Comparison of ENCODE assay signal across 9 mouse cellular contexts in genomic region chr5:92498225-92498624, GRCm38 (mm10). TPM values are rescaled to one million over a fixed set of nuclear protein-coding genes. Genes with fewer than 3 reads are reported as not detected.
DNase-seq lines count a peak whose midpoint lies in the region; ATAC-seq and TF ChIP-seq lines count a peak whose summit lies in the region.
"Had no signal": no experiment of that assay in that cellular context is flagged by ENCODE, and none has a peak within 500 bp of the region (broad histone marks: within the 10 kb centered on the region; RNA-seq: fewer than 3 reads in every experiment).

No protein-coding gene starts in this region.

- H3K9ac ChIP-seq in forebrain, embryonic 14.5 days (ENCODE audit: low read length): no peak overlapping the region
- no peak overlapping the region for H3K9ac ChIP-seq in forebrain, embryonic 11.5 days (ENCODE audit: low read length)
- H3K9ac ChIP-seq in liver, adult 2 months (ENCODE audit: low read depth, low read length): peak overlapping the region; percentile 25
- H3K9ac ChIP-seq in embryonic facial prominence, embryonic 11.5 days (replicated peaks; ENCODE audit: low read length): no peak overlapping the region
- H3K9ac ChIP-seq in lung, embryonic 16.5 days (ENCODE audit: low read length): no peak overlapping the region

- no peak for TF ChIP-seq POLR2A in liver, adult 2 months (IDR thresholded peaks at IDR 0.05; ENCODE audit: extremely low read depth, insufficient read depth, low read length)

- H3K4me3 ChIP-seq in forebrain, embryonic 14.5 days (ENCODE audit: low read depth, low read length): no peak overlapping the region
- H3K4me3 ChIP-seq in forebrain, embryonic 11.5 days (ENCODE audit: low read depth, low read length): no peak overlapping the region
- no peak overlapping the region for H3K4me3 ChIP-seq in liver, adult 2 months (ENCODE audit: insufficient read depth, low read depth, low read length)
- H3K4me3 ChIP-seq in embryonic facial prominence, embryonic 11.5 days (ENCODE audit: low read depth, low read length): no peak overlapping the region
- H3K4me3 ChIP-seq in lung, embryonic 16.5 days (ENCODE audit: low read length): no peak overlapping the region

- WGBS in forebrain, embryonic 14.5 days: 85% methylated on average over 3 of the region's 3 CpGs
- 82% methylated on average over 3 of the region's 3 CpGs for WGBS in forebrain, embryonic 11.5 days
- 7% methylated on average over 3 of the region's 3 CpGs for WGBS in liver, adult 2 months
- 66% methylated on average over 3 of the region's 3 CpGs for WGBS in embryonic facial prominence, embryonic 11.5 days
- WGBS in lung, embryonic 16.5 days: 44% methylated on average over 3 of the region's 3 CpGs

- peaks cover 48% of the 10 kb centered on the region for H3K79me2 ChIP-seq in liver, adult 2 months (ENCODE audit: control insufficient read depth, insufficient read depth, low read length)

- peaks cover 20% of the 10 kb centered on the region for H3K4me1 ChIP-seq in forebrain, embryonic 14.5 days (ENCODE audit: control insufficient read depth, insufficient read depth, low read length)
- no peaks in the 10 kb centered on the region for H3K4me1 ChIP-seq in forebrain, embryonic 11.5 days (replicated peaks; ENCODE audit: control insufficient read depth, insufficient read depth, low read length)
- peaks cover 59% of the 10 kb centered on the region for H3K4me1 ChIP-seq in liver, adult 2 months (ENCODE audit: control insufficient read depth, insufficient read depth, low read length)
- H3K4me1 ChIP-seq in embryonic facial prominence, embryonic 11.5 days (ENCODE audit: control insufficient read depth, insufficient read depth, low read length): peaks cover 3% of the 10 kb centered on the region; the same call in 1 of the 2 replicates
- H3K4me1 ChIP-seq in lung, embryonic 16.5 days (replicated peaks; ENCODE audit: control insufficient read depth, insufficient read depth, low read length): peaks cover 52% of the 10 kb centered on the region

- H3K27ac ChIP-seq in forebrain, embryonic 14.5 days (ENCODE audit: low read depth, low read length): 0 out of 2 replicates have a peak overlapping the region, but pooled peaks have one; percentile 39
- H3K27ac ChIP-seq in forebrain, embryonic 11.5 days (ENCODE audit: low read depth, low read length): no peak overlapping the region
- peak overlapping the region; percentile 85 for H3K27ac ChIP-seq in liver, adult 2 months (replicated peaks; ENCODE audit: insufficient read depth, low read depth, low read length)
- H3K27ac ChIP-seq in embryonic facial prominence, embryonic 11.5 days (replicated peaks; ENCODE audit: low read depth, low read length): no peak overlapping the region
- H3K27ac ChIP-seq in lung, embryonic 16.5 days (ENCODE audit: low read length): peak overlapping the region; percentile 47

- H3K36me3 ChIP-seq in forebrain, embryonic 14.5 days (ENCODE audit: control insufficient read depth, insufficient read depth, low read length): 0 out of 2 replicates have a peak, but pooled peaks cover 3% of the 10 kb centered on the region
- no peaks in the 10 kb centered on the region for H3K36me3 ChIP-seq in forebrain, embryonic 11.5 days (ENCODE audit: control insufficient read depth, insufficient read depth, low read length)
- H3K36me3 ChIP-seq in liver, adult 2 months (ENCODE audit: control insufficient read depth, insufficient read depth, low read length): peaks cover 9% of the 10 kb centered on the region
- no peaks in the 10 kb centered on the region for H3K36me3 ChIP-seq in embryonic facial prominence, embryonic 11.5 days (replicated peaks; ENCODE audit: control insufficient read depth, insufficient read depth, low read depth, low read length)
- no peaks in the 10 kb centered on the region for H3K36me3 ChIP-seq in lung, embryonic 16.5 days (ENCODE audit: control insufficient read depth, insufficient read depth, low read length)

- no peak overlapping the region for H3K4me2 ChIP-seq in forebrain, embryonic 14.5 days (ENCODE audit: low read length)
- no peak overlapping the region for H3K4me2 ChIP-seq in forebrain, embryonic 11.5 days (ENCODE audit: low read depth, low read length, severe bottlenecking)
- H3K4me2 ChIP-seq in embryonic facial prominence, embryonic 11.5 days (ENCODE audit: low read depth, low read length): no peak overlapping the region
- no peak overlapping the region for H3K4me2 ChIP-seq in lung, embryonic 16.5 days (ENCODE audit: low read depth, low read length)

- ATAC-seq in forebrain, embryonic 14.5 days: peak; percentile 24; the same call in 1 of the 2 replicates
- ATAC-seq in forebrain, embryonic 11.5 days (replicated peaks; ENCODE audit: low FRiP score): no peak
- 0 out of 2 replicates have a peak, but pooled peaks have one; percentile 35 for ATAC-seq in embryonic facial prominence, embryonic 11.5 days (replicated peaks; ENCODE audit: insufficient number of reproducible peaks, low FRiP score, low TSS enrichment, low read depth)
- peak; percentile 43 for ATAC-seq in lung, embryonic 16.5 days (ENCODE audit: low read depth)

- DNase-seq in forebrain, embryonic 14.5 days (ENCODE audit: low spot score): no peak
- DNase-seq in forebrain, embryonic 11.5 days (ENCODE audit: low spot score): no peak
- peak; percentile 75 for DNase-seq in liver, adult 2 months (ENCODE audit: extremely low read depth, low read depth, low spot score)
- DNase-seq in liver: no peak
- no peak for DNase-seq in embryonic facial prominence, embryonic 11.5 days (ENCODE audit: low spot score)
- no peak for DNase-seq in adrenal gland, postnatal 25 days
- no peak for DNase-seq in cerebellum, adult 11 months
- DNase-seq: kidney, adult 18-20 months had no signal

- no peak for TF ChIP-seq CTCF in liver, adult 2 months (IDR thresholded peaks at IDR 0.05; ENCODE audit: low read depth, low read length)

- no peaks in the 10 kb centered on the region for H3K27me3 ChIP-seq in forebrain, embryonic 14.5 days (replicated peaks; ENCODE audit: control insufficient read depth, insufficient read depth, low read length)
- no peaks in the 10 kb centered on the region for H3K27me3 ChIP-seq in forebrain, embryonic 11.5 days (ENCODE audit: control insufficient read depth, insufficient read depth, low read length)
- H3K27me3 ChIP-seq in liver, adult 2 months (ENCODE audit: control insufficient read depth, insufficient read depth, low read length): no peaks in the 10 kb centered on the region
- H3K27me3 ChIP-seq in embryonic facial prominence, embryonic 11.5 days (ENCODE audit: control insufficient read depth, insufficient read depth, low read length): no peaks in the 10 kb centered on the region
- H3K27me3 ChIP-seq in lung, embryonic 16.5 days (ENCODE audit: control insufficient read depth, insufficient read depth, low read depth, low read length): no peaks in the 10 kb centered on the region

- no peaks in the 10 kb centered on the region for H3K9me3 ChIP-seq in forebrain, embryonic 14.5 days (replicated peaks; ENCODE audit: control insufficient read depth, low read length)
- H3K9me3 ChIP-seq in forebrain, embryonic 11.5 days (ENCODE audit: control insufficient read depth, low read length): no peaks in the 10 kb centered on the region
- H3K9me3 ChIP-seq in embryonic facial prominence, embryonic 11.5 days (replicated peaks; ENCODE audit: control insufficient read depth, low read length): no peaks in the 10 kb centered on the region
- no peaks in the 10 kb centered on the region for H3K9me3 ChIP-seq in lung, embryonic 16.5 days (ENCODE audit: control insufficient read depth, low read length)

RNA-seq across cellular contexts. Expression of gene Scarb2, which starts 8.4 kb away (rescaled TPM):
- 23.9 and 26.0 TPM in 2 replicates for polyA plus RNA-seq in forebrain, embryonic 14.5 days (2014; fragmentation: Nextera tagmentation; extraction: Ambion mirVana)
- 10.4 and 10.5 TPM in 2 replicates for polyA plus RNA-seq in forebrain, embryonic 11.5 days (2014; fragmentation: Nextera tagmentation; extraction: Ambion mirVana)
- total RNA-seq in liver, adult 2 months (2014; rRNA removed): 112 and 122 TPM in 2 replicates
- polyA plus RNA-seq in liver, adult 2 months (2012; rRNA removed): 28.5 and 32.4 TPM in 2 replicates
- polyA plus RNA-seq in embryonic facial prominence, embryonic 11.5 days (2014; fragmentation: Nextera tagmentation; extraction: Ambion mirVana): 8.7 and 9.7 TPM in 2 replicates
- polyA plus RNA-seq in lung, embryonic 16.5 days (2015; fragmentation: Nextera tagmentation; extraction: Ambion mirVana): 18.6 and 20.1 TPM in 2 replicates
- 62.2 and 65.1 TPM in 2 replicates for total RNA-seq in adrenal gland, postnatal 25 days (2021)

RNA-seq across cellular contexts. Expression of gene Fam47e, which starts 56.6 kb away (rescaled TPM):
- 0.63 and 0.66 TPM in 2 replicates for polyA plus RNA-seq in forebrain, embryonic 14.5 days (2014; fragmentation: Nextera tagmentation; extraction: Ambion mirVana)
- not detected in 2 replicates for polyA plus RNA-seq in forebrain, embryonic 11.5 days (2014; fragmentation: Nextera tagmentation; extraction: Ambion mirVana)
- 30.3 and 36.6 TPM in 2 replicates for total RNA-seq in liver, adult 2 months (2014; rRNA removed)
- polyA plus RNA-seq in liver, adult 2 months (2012; rRNA removed): 9.5 and 9.8 TPM in 2 replicates
- polyA plus RNA-seq in embryonic facial prominence, embryonic 11.5 days (2014; fragmentation: Nextera tagmentation; extraction: Ambion mirVana): not detected in 2 replicates
- 4.2 and 6.9 TPM in 2 replicates for polyA plus RNA-seq in lung, embryonic 16.5 days (2015; fragmentation: Nextera tagmentation; extraction: Ambion mirVana)
- not detected in 2 replicates for total RNA-seq in adrenal gland, postnatal 25 days (2021)

Comparison
In these comparisons a context has a peak if more than half of its experiments do, and no peak if none do; other contexts are left out.
1. H3K27ac ChIP-seq: peak in forebrain, embryonic 14.5 days (single experiment), liver, adult 2 months (single experiment) and lung, embryonic 16.5 days (single experiment); none in forebrain, embryonic 11.5 days (single experiment) and embryonic facial prominence, embryonic 11.5 days (single experiment).